Mouse (Mus musculus): Measurements from ENCODE around the gene 1700102P08Rik.

DNA sequence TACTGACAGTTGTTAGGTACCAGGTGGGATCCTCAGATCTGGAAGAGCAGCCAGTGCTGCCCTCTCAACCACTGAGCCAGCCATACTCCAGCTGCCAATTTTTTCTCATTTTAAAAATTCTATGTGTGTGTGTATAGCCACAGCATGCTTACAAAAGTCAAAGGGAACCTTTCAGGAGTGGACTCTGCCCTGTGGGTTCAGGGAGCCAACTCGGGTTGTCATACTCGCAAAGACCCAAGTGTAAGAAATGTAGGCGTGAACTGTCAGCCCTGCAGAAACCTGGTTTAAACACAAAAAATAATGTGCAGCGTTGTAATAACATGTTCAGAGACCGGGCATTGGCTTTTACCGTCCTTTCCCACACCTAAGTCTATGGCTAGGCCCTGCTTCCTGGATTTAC, 1.6 kb downstream of the 1700102P08Rik start:
- TF ChIP-seq CTCF (IDR thresholded peaks at IDR 0.05; ENCODE audit: low read depth), result no peak
- no peak for TF ChIP-seq EP300 (optimal IDR thresholded peaks at IDR 0.05)
